Mouse (Mus musculus): Measurements from ENCODE around the gene Il25. TPM values are rescaled to one million over a fixed set of nuclear protein-coding genes. Genes with fewer than 3 reads are reported as not detected.
"Not testable (repeated sequence)": the region's sequence is repeated elsewhere in the genome, so short reads cannot be mapped to it uniquely, and the experiment has no call there.

The Il25 gene
- polyA plus RNA-seq, 1 experiment from 2014 or later = 0.28 TPM

DNA sequence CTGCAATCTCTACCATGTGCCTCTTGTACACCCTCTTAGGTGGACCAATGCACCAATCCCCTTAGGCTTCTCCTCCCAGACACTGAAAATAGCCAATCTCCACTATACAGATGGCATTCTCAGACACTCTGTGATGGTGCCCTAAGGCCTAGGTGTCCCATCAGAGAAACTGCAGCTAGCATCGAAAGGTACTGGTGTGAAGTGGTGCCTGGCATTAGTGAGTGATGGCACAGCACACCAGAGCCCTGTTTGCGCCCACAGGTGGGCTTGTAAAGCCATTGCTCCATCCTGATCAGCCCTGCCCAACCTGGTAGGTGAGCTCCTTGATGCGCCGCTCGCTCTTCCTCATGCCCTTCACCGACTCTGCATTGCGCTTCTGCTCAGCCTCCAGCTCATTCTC, 11.5 kb downstream of the Il25 start:
- ATAC-seq (replicated peaks; ENCODE audit: low FRiP score, low TSS enrichment, low read depth) (no peak), DNase-seq (ENCODE audit: low spot score) (no peak)
- Histone ChIP-seq H3K27ac (ENCODE audit: low read depth) (no peak overlapping the region), H3K9ac (ENCODE audit: low read length) (no peak overlapping the region), H3K4me1 (replicated peaks; ENCODE audit: control insufficient read depth, insufficient read depth, low read length) (no peaks in the 10 kb centered on the region), H3K4me3 (ENCODE audit: low read depth, low read length) (no peak overlapping the region), H3K4me2 (ENCODE audit: low read length) (no peak overlapping the region), H3K27me3 (replicated peaks; ENCODE audit: control insufficient read depth, insufficient read depth, low read length) (no peaks in the 10 kb centered on the region), H3K9me3 (ENCODE audit: control insufficient read depth, low read length) (no peaks in the 10 kb centered on the region), H3K36me3 (ENCODE audit: control insufficient read depth, insufficient read depth, low read length) (no peaks in the 10 kb centered on the region)
- 94% methylated on average over 7 of the region's 7 CpGs for WGBS

GRCm38 (mm10) chr14:54944939-54945338, 12.4 kb downstream of the Il25 start:
- H3K4me3 ChIP-seq (ENCODE audit: low read depth, low read length) = no peak overlapping the region
- no peak overlapping the region for H3K9ac ChIP-seq (ENCODE audit: low read length)
- H3K27me3 ChIP-seq (replicated peaks; ENCODE audit: control insufficient read depth, insufficient read depth, low read length) = no peaks in the 10 kb centered on the region
- no peak for ATAC-seq (replicated peaks; ENCODE audit: low FRiP score, low TSS enrichment, low read depth)
- no peak for DNase-seq (ENCODE audit: low spot score)
- no peak overlapping the region for H3K4me2 ChIP-seq (ENCODE audit: low read length)
- H3K36me3 ChIP-seq (ENCODE audit: control insufficient read depth, insufficient read depth, low read length) = no peaks in the 10 kb centered on the region
- H3K27ac ChIP-seq (ENCODE audit: low read depth) = no peak overlapping the region
- no peaks in the 10 kb centered on the region for H3K4me1 ChIP-seq (replicated peaks; ENCODE audit: control insufficient read depth, insufficient read depth, low read length)
- H3K9me3 ChIP-seq (ENCODE audit: control insufficient read depth, low read length) = no peaks in the 10 kb centered on the region
- WGBS = 67% methylated on average over 2 of the region's 2 CpGs

- H3K27ac ChIP-seq (ENCODE audit: low read depth) = no peak overlapping the region
- no peaks in the 10 kb centered on the region for H3K27me3 ChIP-seq (replicated peaks; ENCODE audit: control insufficient read depth, insufficient read depth, low read length)
- ATAC-seq (replicated peaks; ENCODE audit: low FRiP score, low TSS enrichment, low read depth) (no peak), DNase-seq (ENCODE audit: low spot score) (no peak)
- H3K36me3 ChIP-seq (ENCODE audit: control insufficient read depth, insufficient read depth, low read length) = no peaks in the 10 kb centered on the region
- H3K9me3 ChIP-seq (ENCODE audit: control insufficient read depth, low read length) = no peaks in the 10 kb centered on the region
- no peak overlapping the region for H3K4me2 ChIP-seq (ENCODE audit: low read length)
- H3K4me3 ChIP-seq (ENCODE audit: low read depth, low read length) = no peak overlapping the region
- H3K4me1 ChIP-seq (replicated peaks; ENCODE audit: control insufficient read depth, insufficient read depth, low read length) = no peaks in the 10 kb centered on the region
- WGBS = 73% methylated on average over 19 of the region's 19 CpGs
- H3K9ac ChIP-seq (ENCODE audit: low read length) = no peak overlapping the region
Observed at GRCm38 (mm10) chr14:54945975-54946704, 13.6 kb downstream of the Il25 start.

GRCm38 (mm10) chr14:54947008-54947407, 14.5 kb downstream of the Il25 start:
- H3K9ac ChIP-seq (ENCODE audit: low read length); H3K27ac ChIP-seq (ENCODE audit: low read depth); H3K4me3 ChIP-seq (ENCODE audit: low read depth, low read length); DNase-seq (ENCODE audit: low spot score); H3K9me3 ChIP-seq (ENCODE audit: control insufficient read depth, low read length); H3K27me3 ChIP-seq (replicated peaks; ENCODE audit: control insufficient read depth, insufficient read depth, low read length); H3K4me2 ChIP-seq (ENCODE audit: low read length); ATAC-seq (replicated peaks; ENCODE audit: low FRiP score, low TSS enrichment, low read depth); H3K4me1 ChIP-seq (replicated peaks; ENCODE audit: control insufficient read depth, insufficient read depth, low read length); H3K36me3 ChIP-seq (ENCODE audit: control insufficient read depth, insufficient read depth, low read length): not testable (repeated sequence)
- whole genome bisulfite sequencing = 88% methylated on average over 10 of the region's 11 CpGs

DNA sequence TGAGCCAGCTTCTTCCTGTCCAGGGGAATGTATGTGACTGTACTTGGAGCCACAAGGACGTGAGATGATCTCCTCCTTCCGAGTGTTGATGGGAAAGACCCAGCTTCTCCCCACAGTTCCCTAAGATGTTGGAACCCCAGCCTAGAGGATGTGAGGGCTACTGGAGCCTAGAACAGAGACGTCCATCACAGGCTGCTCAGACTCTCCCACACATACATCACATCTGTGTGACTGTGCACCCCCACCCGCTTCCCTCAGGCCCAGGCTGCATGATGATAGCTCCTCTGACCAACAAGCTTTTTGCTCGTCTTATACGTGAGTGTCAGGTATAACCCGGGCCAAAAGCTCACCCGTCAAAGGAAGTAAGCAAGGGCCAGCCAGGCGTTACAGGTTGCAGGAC, 16.3 kb downstream of the Il25 start:
- no peak overlapping the region for H3K4me2 ChIP-seq (ENCODE audit: low read length)
- H3K27ac ChIP-seq (ENCODE audit: low read depth) = no peak overlapping the region
- H3K27me3 ChIP-seq (replicated peaks; ENCODE audit: control insufficient read depth, insufficient read depth, low read length) = no peaks in the 10 kb centered on the region
- no peaks in the 10 kb centered on the region for H3K4me1 ChIP-seq (replicated peaks; ENCODE audit: control insufficient read depth, insufficient read depth, low read length)
- ATAC-seq (replicated peaks; ENCODE audit: low FRiP score, low TSS enrichment, low read depth) (no peak), DNase-seq (ENCODE audit: low spot score) (no peak)
- 83% methylated on average over 9 of the region's 9 CpGs for WGBS
- H3K9ac ChIP-seq (ENCODE audit: low read length) = no peak overlapping the region
- no peak overlapping the region for H3K4me3 ChIP-seq (ENCODE audit: low read depth, low read length)
- no peaks in the 10 kb centered on the region for H3K36me3 ChIP-seq (ENCODE audit: control insufficient read depth, insufficient read depth, low read length)
- H3K9me3 ChIP-seq (ENCODE audit: control insufficient read depth, low read length) = no peaks in the 10 kb centered on the region

GRCm38 (mm10) chr14:54950493-54950892, 18.0 kb downstream of the Il25 start:
- Histone ChIP-seq H3K4me2 (ENCODE audit: low read length) (no peak overlapping the region), H3K9ac (ENCODE audit: low read length) (no peak overlapping the region), H3K27ac (ENCODE audit: low read depth) (no peak overlapping the region), H3K4me1 (replicated peaks; ENCODE audit: control insufficient read depth, insufficient read depth, low read length) (no peaks in the 10 kb centered on the region), H3K9me3 (ENCODE audit: control insufficient read depth, low read length) (no peaks in the 10 kb centered on the region), H3K4me3 (ENCODE audit: low read depth, low read length) (no peak overlapping the region), H3K36me3 (ENCODE audit: control insufficient read depth, insufficient read depth, low read length) (no peaks in the 10 kb centered on the region), H3K27me3 (replicated peaks; ENCODE audit: control insufficient read depth, insufficient read depth, low read length) (no peaks in the 10 kb centered on the region)
- DNase-seq (ENCODE audit: low spot score) (no peak), ATAC-seq (replicated peaks; ENCODE audit: low FRiP score, low TSS enrichment, low read depth) (no peak)
- 53% methylated on average over 12 of the region's 12 CpGs for WGBS

- no peaks in the 10 kb centered on the region for H3K36me3 ChIP-seq (ENCODE audit: control insufficient read depth, insufficient read depth, low read length)
- no peak for ATAC-seq (replicated peaks; ENCODE audit: low FRiP score, low TSS enrichment, low read depth)
- no peak overlapping the region for H3K4me3 ChIP-seq (ENCODE audit: low read depth, low read length)
- 82% methylated on average over 6 of the region's 6 CpGs for WGBS
- H3K4me2 ChIP-seq (ENCODE audit: low read length) = no peak overlapping the region
- H3K9me3 ChIP-seq (ENCODE audit: control insufficient read depth, low read length) = no peaks in the 10 kb centered on the region
- H3K4me1 ChIP-seq (replicated peaks; ENCODE audit: control insufficient read depth, insufficient read depth, low read length) = no peaks in the 10 kb centered on the region
- no peak overlapping the region for H3K27ac ChIP-seq (ENCODE audit: low read depth)
- H3K9ac ChIP-seq (ENCODE audit: low read length) = no peak overlapping the region
- no peak for DNase-seq (ENCODE audit: low spot score)
- no peaks in the 10 kb centered on the region for H3K27me3 ChIP-seq (replicated peaks; ENCODE audit: control insufficient read depth, insufficient read depth, low read length)
Observed at GRCm38 (mm10) chr14:54951587-54951986, 19.1 kb downstream of the Il25 start.

DNA sequence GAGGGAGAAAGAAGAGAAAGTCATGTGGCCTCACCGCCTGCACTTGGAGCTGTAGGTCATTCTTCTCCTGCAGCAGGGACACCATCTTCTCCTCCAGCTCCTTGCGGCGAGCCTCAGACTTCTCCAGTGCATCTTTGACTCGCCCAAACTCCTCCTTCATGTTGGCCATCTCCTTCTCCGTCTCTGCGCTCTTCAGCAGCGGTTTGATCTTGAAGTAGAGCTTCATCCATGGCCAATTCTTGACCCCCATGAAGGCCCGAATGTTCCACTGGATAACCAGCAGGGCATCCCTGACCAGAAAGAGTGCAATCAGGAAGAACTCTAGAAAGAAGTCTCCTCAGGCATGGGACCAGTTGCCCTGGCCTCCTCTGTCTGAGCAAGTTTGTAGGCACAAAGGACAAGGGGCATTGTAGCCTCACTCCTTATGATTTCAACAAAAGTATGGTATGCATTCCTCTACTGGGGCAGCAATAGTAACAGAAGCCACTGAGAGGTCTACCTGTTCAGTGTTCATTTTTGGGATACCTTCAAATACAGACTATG, 21.2 kb downstream of the Il25 start:
- no peak for ATAC-seq (replicated peaks; ENCODE audit: low FRiP score, low TSS enrichment, low read depth)

GRCm38 (mm10) chr14:54954474-54954873, 22.0 kb downstream of the Il25 start:
- Histone ChIP-seq H3K4me2 (ENCODE audit: low read length) (no peak overlapping the region), H3K27me3 (replicated peaks; ENCODE audit: control insufficient read depth, insufficient read depth, low read length) (no peaks in the 10 kb centered on the region), H3K4me3 (ENCODE audit: low read depth, low read length) (no peak overlapping the region), H3K9me3 (ENCODE audit: control insufficient read depth, low read length) (no peaks in the 10 kb centered on the region), H3K27ac (ENCODE audit: low read depth) (no peak overlapping the region), H3K4me1 (replicated peaks; ENCODE audit: control insufficient read depth, insufficient read depth, low read length) (no peaks in the 10 kb centered on the region), H3K36me3 (ENCODE audit: control insufficient read depth, insufficient read depth, low read length) (no peaks in the 10 kb centered on the region), H3K9ac (ENCODE audit: low read length) (no peak overlapping the region)
- ATAC-seq (replicated peaks; ENCODE audit: low FRiP score, low TSS enrichment, low read depth) = no peak
- no peak for DNase-seq (ENCODE audit: low spot score)
- WGBS = 66% methylated on average over 3 of the region's 3 CpGs

More for the DNA sequence above, 21.2 kb downstream of the Il25 start:
- Histone ChIP-seq H3K36me3 (ENCODE audit: control insufficient read depth, insufficient read depth, low read length) (no peaks in the 10 kb centered on the region), H3K9me3 (ENCODE audit: control insufficient read depth, low read length) (no peaks in the 10 kb centered on the region), H3K9ac (ENCODE audit: low read length) (no peak overlapping the region), H3K27me3 (replicated peaks; ENCODE audit: control insufficient read depth, insufficient read depth, low read length) (no peaks in the 10 kb centered on the region), H3K4me2 (ENCODE audit: low read length) (no peak overlapping the region), H3K27ac (ENCODE audit: low read depth) (no peak overlapping the region), H3K4me3 (ENCODE audit: low read depth, low read length) (no peak overlapping the region), H3K4me1 (replicated peaks; ENCODE audit: control insufficient read depth, insufficient read depth, low read length) (no peaks in the 10 kb centered on the region)
- 90% methylated on average over 8 of the region's 8 CpGs for WGBS
- no peak for DNase-seq (ENCODE audit: low spot score)

All from intestine, embryonic 14.5 days (tissue).